Mouse (Mus musculus) liver, embryonic 13.5 days (tissue): ENCODE data around the gene Zfp386. TPM values are rescaled to one million over a fixed set of nuclear protein-coding genes. Genes with fewer than 3 reads are reported as not detected.
"Not testable (repeated sequence)": the region's sequence is repeated elsewhere in the genome, so short reads cannot be mapped to it uniquely, and the experiment has no call there.

ENCODE experiments used
- ATAC-seq: fragments of 200-750 bp; cut with Nextera tagmentation; 2 replicates; pipeline ENCODE4 v1.8.0; 2017; ENCODE audit warnings: low read depth, mild to moderate bottlenecking, moderate number of reproducible peaks, moderate library complexity
- DNase-seq: peaks from one replicate; pipeline ENCODE4 v3.0.0; 2022
- H3K27ac ChIP-seq: fragments of 300-500 bp; sonication (generic); 2 replicates; pipeline ENCODE4 v1.5.1; 2015; ENCODE audit warnings: moderate library complexity, mild to moderate bottlenecking, inconsistent platforms
- H3K27me3 ChIP-seq: fragments of 300-500 bp; sonication (generic); 2 replicates; pipeline ENCODE4 v1.6.1; 2015; ENCODE audit warnings: mild to moderate bottlenecking, inconsistent platforms
- H3K36me3 ChIP-seq: fragments of 300-500 bp; sonication (generic); 2 replicates; pipeline ENCODE4 v1.6.1; 2015; ENCODE audit warnings: mild to moderate bottlenecking, inconsistent platforms
- H3K4me1 ChIP-seq: fragments of 300-500 bp; sonication (generic); replicated peaks from 2 replicates; pipeline ENCODE4 v1.6.1; 2015; ENCODE audit warnings: inconsistent platforms
- H3K4me2 ChIP-seq: fragments of 300-500 bp; sonication (generic); 2 replicates; pipeline ENCODE4 v1.6.1; 2015; ENCODE audit warnings: inconsistent platforms, mild to moderate bottlenecking, moderate library complexity
- H3K4me3 ChIP-seq: fragments of 300-500 bp; sonication (generic); replicated peaks from 2 replicates; pipeline ENCODE4 v1.5.1; 2015; ENCODE audit warnings: mild to moderate bottlenecking, inconsistent platforms
- H3K9ac ChIP-seq: fragments of 300-500 bp; sonication (generic); 2 replicates; pipeline ENCODE4 v1.6.1; 2015; ENCODE audit warnings: mild to moderate bottlenecking, inconsistent platforms
- H3K9me3 ChIP-seq: fragments of 300-500 bp; sonication (generic); replicated peaks from 2 replicates; pipeline ENCODE4 v1.6.1; 2016; ENCODE audit warnings: inconsistent platforms
- WGBS: fragments of 180-500 bp; shearing (Covaris S2); methylation state at CpG from one replicate; pipeline ENCODE4 v1.1.7; 2015; ENCODE audit not compliant: insufficient replicate concordance; 5-methylcytosine and 5-hydroxymethylcytosine counted together
- polyA plus RNA-seq: library from polyadenylated mRNA; unstranded; fragments of >200 nt; fragmentation: Nextera tagmentation; extraction: Ambion mirVana; gene quantifications from 2 replicates; pipeline ENCODE4 v1.2.1, GENCODE M21; 2015

The Zfp386 gene
- polyA plus RNA-seq = 6.8 and 7.3 TPM in 2 replicates

GRCm38 (mm10) chr12:116047440-116048377, at the start of gene Zfp386:
Gene Zfp386, plus strand, starts transcription at chr12:116047724.
- 1% methylated on average over 55 of the region's 55 CpGs for WGBS
- ATAC-seq = peak; percentile 97
- Histone ChIP-seq H3K4me2 (peak within 1 kb of the TSS; percentile 74), H3K27ac (peak within 1 kb of the TSS; percentile 68; the same call in 1 of the 2 replicates), H3K9ac (peak within 1 kb of the TSS; percentile 68), H3K4me3 (peak within 1 kb of the TSS; percentile 67), H3K36me3 (no peaks in the 10 kb centered on the region), H3K27me3 (no peaks in the 10 kb centered on the region), H3K4me1 (peaks cover 10% of the 10 kb centered on the region), H3K9me3 (no peaks in the 10 kb centered on the region)
- peak; percentile 85 for DNase-seq

- H3K4me3 ChIP-seq = not testable (repeated sequence)
Observed at GRCm38 (mm10) chr12:115999784-116000183, 47.7 kb upstream of the Zfp386 start.

GRCm38 (mm10) chr12:116002946-116003345, 44.6 kb upstream of the Zfp386 start:
- ATAC-seq = not testable (repeated sequence)

More at GRCm38 (mm10) chr12:115999784-116000183, 47.7 kb upstream of the Zfp386 start:
- ATAC-seq, DNase-seq, H3K4me1 ChIP-seq, H3K27ac ChIP-seq, H3K27me3 ChIP-seq, H3K4me2 ChIP-seq, H3K9me3 ChIP-seq, H3K36me3 ChIP-seq, H3K9ac ChIP-seq: not testable (repeated sequence)
- WGBS = 53% methylated on average over 3 of the region's 3 CpGs

GRCm38 (mm10) chr12:116010812-116011211, 36.7 kb upstream of the Zfp386 start:
- H3K9me3 ChIP-seq = no peaks in the 10 kb centered on the region
- no peak overlapping the region for H3K4me3 ChIP-seq
- H3K27ac ChIP-seq = no peak overlapping the region
- H3K27me3 ChIP-seq = no peaks in the 10 kb centered on the region
- ATAC-seq = no peak
- DNase-seq = no peak
- no peak overlapping the region for H3K9ac ChIP-seq
- H3K4me1 ChIP-seq = no peaks in the 10 kb centered on the region
- no peak overlapping the region for H3K4me2 ChIP-seq
- WGBS = 56% methylated on average over 2 of the region's 2 CpGs
- no peaks in the 10 kb centered on the region for H3K36me3 ChIP-seq

More at GRCm38 (mm10) chr12:116002946-116003345, 44.6 kb upstream of the Zfp386 start:
- WGBS = 43% methylated on average over 1 of the region's 1 CpGs
- not testable (repeated sequence) for H3K36me3 ChIP-seq, H3K4me1 ChIP-seq, H3K27ac ChIP-seq, H3K9me3 ChIP-seq, H3K4me3 ChIP-seq, H3K27me3 ChIP-seq, H3K4me2 ChIP-seq, DNase-seq, H3K9ac ChIP-seq

- ATAC-seq = no peak
- Histone ChIP-seq H3K4me3 (no peak overlapping the region), H3K27ac (no peak overlapping the region), H3K9ac (no peak overlapping the region), H3K36me3 (no peaks in the 10 kb centered on the region), H3K4me1 (no peaks in the 10 kb centered on the region), H3K27me3 (no peaks in the 10 kb centered on the region), H3K4me2 (no peak overlapping the region), H3K9me3 (no peaks in the 10 kb centered on the region)
- WGBS = 45% methylated on average over 2 of the region's 2 CpGs
- DNase-seq = no peak
Observed at GRCm38 (mm10) chr12:116028095-116028494, 19.4 kb upstream of the Zfp386 start.

GRCm38 (mm10) chr12:116035346-116035745, 12.2 kb upstream of the Zfp386 start:
- Histone ChIP-seq H3K9ac (no peak overlapping the region), H3K9me3 (no peaks in the 10 kb centered on the region), H3K27me3 (no peaks in the 10 kb centered on the region), H3K4me3 (no peak overlapping the region), H3K36me3 (no peaks in the 10 kb centered on the region), H3K27ac (no peak overlapping the region), H3K4me2 (no peak overlapping the region), H3K4me1 (no peaks in the 10 kb centered on the region)
- WGBS = 57% methylated on average over 5 of the region's 5 CpGs
- no peak for DNase-seq
- no peak for ATAC-seq

GRCm38 (mm10) chr12:116044785-116045184, 2.7 kb upstream of the Zfp386 start:
- ATAC-seq = no peak
- H3K4me2 ChIP-seq = no peak overlapping the region
- peaks cover 10% of the 10 kb centered on the region for H3K4me1 ChIP-seq
- no peak overlapping the region for H3K27ac ChIP-seq
- no peaks in the 10 kb centered on the region for H3K9me3 ChIP-seq
- H3K4me3 ChIP-seq = no peak overlapping the region
- H3K27me3 ChIP-seq = no peaks in the 10 kb centered on the region
- no peaks in the 10 kb centered on the region for H3K36me3 ChIP-seq
- DNase-seq = no peak
- no peak overlapping the region for H3K9ac ChIP-seq
- 54% methylated on average over 5 of the region's 5 CpGs for WGBS

- DNase-seq = no peak
- 0 out of 2 replicates have a peak overlapping the region, but pooled peaks have one; percentile 3 for H3K9ac ChIP-seq
- H3K36me3 ChIP-seq = no peaks in the 10 kb centered on the region
- H3K9me3 ChIP-seq = no peaks in the 10 kb centered on the region
- 58% methylated on average over 7 of the region's 7 CpGs for WGBS
- peaks cover 10% of the 10 kb centered on the region for H3K4me1 ChIP-seq
- H3K4me2 ChIP-seq = peak overlapping the region; percentile 74
- H3K4me3 ChIP-seq = peak overlapping the region; percentile 67
- H3K27me3 ChIP-seq = no peaks in the 10 kb centered on the region
- no peak for ATAC-seq
- H3K27ac ChIP-seq = no peak overlapping the region
Observed at GRCm38 (mm10) chr12:116048766-116049165, 1.2 kb downstream of the Zfp386 start.

- no peaks in the 10 kb centered on the region for H3K36me3 ChIP-seq
- no peaks in the 10 kb centered on the region for H3K27me3 ChIP-seq
- H3K9me3 ChIP-seq = no peaks in the 10 kb centered on the region
- H3K4me1 ChIP-seq = peaks cover 10% of the 10 kb centered on the region
- 72% methylated on average over 3 of the region's 3 CpGs for WGBS
- no peak overlapping the region for H3K27ac ChIP-seq
- no peak overlapping the region for H3K4me3 ChIP-seq
- ATAC-seq (no peak), DNase-seq (no peak)
- H3K9ac ChIP-seq = no peak overlapping the region
- no peak overlapping the region; the same call in 1 of the 2 replicates for H3K4me2 ChIP-seq
Observed at GRCm38 (mm10) chr12:116049236-116049635, 1.7 kb downstream of the Zfp386 start.

GRCm38 (mm10) chr12:116049701-116050100, 2.2 kb downstream of the Zfp386 start:
- Histone ChIP-seq H3K27ac (no peak overlapping the region), H3K4me3 (no peak overlapping the region), H3K27me3 (no peaks in the 10 kb centered on the region), H3K9ac (no peak overlapping the region), H3K36me3 (peaks cover 3% of the 10 kb centered on the region; the same call in 1 of the 2 replicates), H3K4me2 (no peak overlapping the region), H3K9me3 (no peaks in the 10 kb centered on the region), H3K4me1 (peaks cover 10% of the 10 kb centered on the region)
- ATAC-seq = no peak
- DNase-seq = no peak
- WGBS = 53% methylated on average over 6 of the region's 6 CpGs

GRCm38 (mm10) chr12:116054342-116054741, 6.8 kb downstream of the Zfp386 start:
- Histone ChIP-seq H3K4me1 (no peaks in the 10 kb centered on the region), H3K27me3 (no peaks in the 10 kb centered on the region), H3K9ac (no peak overlapping the region), H3K9me3 (no peaks in the 10 kb centered on the region), H3K27ac (no peak overlapping the region), H3K36me3 (peaks cover 32% of the 10 kb centered on the region), H3K4me3 (no peak overlapping the region), H3K4me2 (no peak overlapping the region)
- WGBS = 81% methylated on average over 8 of the region's 8 CpGs
- ATAC-seq = no peak
- DNase-seq = no peak
